Mouse (Mus musculus): ENCODE measurements around the gene Inip. TPM values are rescaled to one million over a fixed set of nuclear protein-coding genes. Genes with fewer than 3 reads are reported as not detected.

The Inip gene
- total RNA-seq, 2 experiments from 2014 or later: 12.6 to 18.3 TPM

Other genes with a start within 250 kb of the Inip start
- 100 to 1,000 TPM; 145 to 155 TPM for gene Hsdl2, start 220.0 kb downstream of the Inip start, total RNA-seq (2021)
- gene E130308A19Rik, start 175.4 kb downstream of the Inip start, total RNA-seq (2021): 10 to 100 TPM; 14.7 to 19.0 TPM
- 1 to 10 TPM; 8.0 to 8.9 TPM for gene Snx30, start 4.3 kb upstream of the Inip start, total RNA-seq (2021)
- gene Slc46a2, start 113.5 kb upstream of the Inip start, total RNA-seq (2021): not detected
- gene Mup4, start 159.1 kb upstream of the Inip start, total RNA-seq (2021): not detected
- gene Mup6, start 162.7 kb upstream of the Inip start, total RNA-seq (2021): not detected